Mouse (Mus musculus): ENCODE data around the gene Fam129b.

DNA sequence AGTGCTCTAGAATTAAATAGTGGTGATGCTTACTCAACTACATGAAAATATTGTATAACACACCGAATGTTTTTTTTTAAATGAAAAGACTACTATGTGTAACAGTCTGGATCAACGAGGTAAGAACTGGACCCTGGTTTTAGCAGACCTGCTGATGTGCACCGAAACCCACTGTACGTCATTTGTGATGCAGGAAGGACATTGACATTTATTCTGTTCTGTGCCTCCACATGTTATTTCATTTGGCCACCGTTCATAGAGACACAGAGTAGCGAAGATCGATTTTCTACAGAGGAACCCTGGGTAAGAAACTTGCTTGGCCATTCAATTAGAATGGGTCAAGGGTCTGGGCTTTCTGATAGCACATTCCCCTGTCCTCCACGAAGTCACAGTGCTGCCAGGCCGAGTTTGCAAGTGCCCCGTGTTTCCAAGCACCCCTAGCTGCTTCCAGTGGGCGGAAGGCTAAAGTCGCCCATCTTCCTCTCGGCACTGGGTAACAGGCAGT, 90.3 kb downstream of the Fam129b start:
- TF ChIP-seq CTCF (IDR thresholded peaks at IDR 0.05; ENCODE audit: borderline replicate concordance, insufficient read depth, low read length) (no peak), POLR2A (IDR thresholded peaks at IDR 0.05; ENCODE audit: low read depth, low read length) (peak; percentile 40)
